Mouse (Mus musculus): ENCODE results near the gene Spag6. TPM values are rescaled to one million over a fixed set of nuclear protein-coding genes. Genes with fewer than 3 reads are reported as not detected.

Gene Spag6
- polyA plus RNA-seq, 1 experiment, result 2.5 TPM

- Histone ChIP-seq H3K4me3 (replicated peaks; ENCODE audit: insufficient read depth, low read depth, low read length) (no peak overlapping the region), H3K27ac (ENCODE audit: insufficient read depth, low read length) (no peak overlapping the region), H3K4me1 (ENCODE audit: control insufficient read depth, insufficient read depth, low read length) (no peaks in the 10 kb centered on the region), H3K27me3 (ENCODE audit: control insufficient read depth, insufficient read depth, low read length) (no peaks in the 10 kb centered on the region)
- WGBS, result 76% methylated on average over 3 of the region's 3 CpGs
- no peak for DNase-seq
- TF ChIP-seq POLR2A (IDR thresholded peaks at IDR 0.05; ENCODE audit: borderline replicate concordance, insufficient read depth, low read length) (no peak), CTCF (IDR thresholded peaks at IDR 0.05; ENCODE audit: borderline replicate concordance, insufficient read depth, low read depth, low read length) (no peak)
Observed at GRCm38 (mm10) chr2:18714337-18714736, 20.5 kb downstream of the Spag6 start.

GRCm38 (mm10) chr2:18718521-18718920, 24.7 kb downstream of the Spag6 start:
- Histone ChIP-seq H3K4me3 (replicated peaks; ENCODE audit: insufficient read depth, low read depth, low read length) (no peak overlapping the region), H3K27me3 (ENCODE audit: control insufficient read depth, insufficient read depth, low read length) (no peaks in the 10 kb centered on the region), H3K27ac (ENCODE audit: insufficient read depth, low read length) (no peak overlapping the region), H3K4me1 (ENCODE audit: control insufficient read depth, insufficient read depth, low read length) (no peaks in the 10 kb centered on the region)
- 90% methylated on average over 4 of the region's 4 CpGs for WGBS
- DNase-seq, result no peak
- no peak for TF ChIP-seq POLR2A (IDR thresholded peaks at IDR 0.05; ENCODE audit: borderline replicate concordance, insufficient read depth, low read length)
- no peak for TF ChIP-seq CTCF (IDR thresholded peaks at IDR 0.05; ENCODE audit: borderline replicate concordance, insufficient read depth, low read depth, low read length)

- 69% methylated on average over 3 of the region's 3 CpGs for WGBS
- TF ChIP-seq CTCF (IDR thresholded peaks at IDR 0.05; ENCODE audit: borderline replicate concordance, insufficient read depth, low read depth, low read length), result no peak
- no peak for TF ChIP-seq POLR2A (IDR thresholded peaks at IDR 0.05; ENCODE audit: borderline replicate concordance, insufficient read depth, low read length)
Observed at GRCm38 (mm10) chr2:18722208-18722830, 28.5 kb downstream of the Spag6 start.

GRCm38 (mm10) chr2:18724462-18724861, 30.6 kb downstream of the Spag6 start:
- Histone ChIP-seq H3K4me3 (replicated peaks; ENCODE audit: insufficient read depth, low read depth, low read length) (no peak overlapping the region), H3K27me3 (ENCODE audit: control insufficient read depth, insufficient read depth, low read length) (no peaks in the 10 kb centered on the region), H3K4me1 (ENCODE audit: control insufficient read depth, insufficient read depth, low read length) (no peaks in the 10 kb centered on the region), H3K27ac (ENCODE audit: insufficient read depth, low read length) (no peak overlapping the region)
- TF ChIP-seq POLR2A (IDR thresholded peaks at IDR 0.05; ENCODE audit: borderline replicate concordance, insufficient read depth, low read length), result no peak
- no peak for TF ChIP-seq CTCF (IDR thresholded peaks at IDR 0.05; ENCODE audit: borderline replicate concordance, insufficient read depth, low read depth, low read length)
- DNase-seq, result no peak
- WGBS, result 89% methylated on average over 1 of the region's 1 CpGs

More at GRCm38 (mm10) chr2:18722208-18722830, 28.5 kb downstream of the Spag6 start:
- Histone ChIP-seq H3K27me3 (ENCODE audit: control insufficient read depth, insufficient read depth, low read length) (no peaks in the 10 kb centered on the region), H3K27ac (ENCODE audit: insufficient read depth, low read length) (no peak overlapping the region), H3K4me3 (replicated peaks; ENCODE audit: insufficient read depth, low read depth, low read length) (no peak overlapping the region), H3K4me1 (ENCODE audit: control insufficient read depth, insufficient read depth, low read length) (no peaks in the 10 kb centered on the region)
- no peak for DNase-seq

- H3K27me3 ChIP-seq (ENCODE audit: control insufficient read depth, insufficient read depth, low read length), result no peaks in the 10 kb centered on the region
- 76% methylated on average over 4 of the region's 4 CpGs for WGBS
- no peak for DNase-seq
- H3K27ac ChIP-seq (ENCODE audit: insufficient read depth, low read length), result no peak overlapping the region
- no peak overlapping the region for H3K4me3 ChIP-seq (replicated peaks; ENCODE audit: insufficient read depth, low read depth, low read length)
- TF ChIP-seq POLR2A (IDR thresholded peaks at IDR 0.05; ENCODE audit: borderline replicate concordance, insufficient read depth, low read length), result no peak
- H3K4me1 ChIP-seq (ENCODE audit: control insufficient read depth, insufficient read depth, low read length), result no peaks in the 10 kb centered on the region
Observed at GRCm38 (mm10) chr2:18725880-18726279, 32.0 kb downstream of the Spag6 start.

GRCm38 (mm10) chr2:18731718-18732117, 37.9 kb downstream of the Spag6 start:
- H3K27me3 ChIP-seq (ENCODE audit: control insufficient read depth, insufficient read depth, low read length), result no peaks in the 10 kb centered on the region
- no peak overlapping the region for H3K27ac ChIP-seq (ENCODE audit: insufficient read depth, low read length)
- H3K4me1 ChIP-seq (ENCODE audit: control insufficient read depth, insufficient read depth, low read length), result no peaks in the 10 kb centered on the region
- no peak overlapping the region for H3K4me3 ChIP-seq (replicated peaks; ENCODE audit: insufficient read depth, low read depth, low read length)
- TF ChIP-seq CTCF (IDR thresholded peaks at IDR 0.05; ENCODE audit: borderline replicate concordance, insufficient read depth, low read depth, low read length) (no peak), POLR2A (IDR thresholded peaks at IDR 0.05; ENCODE audit: borderline replicate concordance, insufficient read depth, low read length) (no peak)
- WGBS, result 25% methylated on average over 9 of the region's 9 CpGs
- DNase-seq, result no peak

- no peak overlapping the region for H3K27ac ChIP-seq (ENCODE audit: insufficient read depth, low read length)
- H3K4me3 ChIP-seq (replicated peaks; ENCODE audit: insufficient read depth, low read depth, low read length), result no peak overlapping the region
- no peak for DNase-seq
- H3K27me3 ChIP-seq (ENCODE audit: control insufficient read depth, insufficient read depth, low read length), result no peaks in the 10 kb centered on the region
- no peak for TF ChIP-seq CTCF (IDR thresholded peaks at IDR 0.05; ENCODE audit: borderline replicate concordance, insufficient read depth, low read depth, low read length)
- no peak for TF ChIP-seq POLR2A (IDR thresholded peaks at IDR 0.05; ENCODE audit: borderline replicate concordance, insufficient read depth, low read length)
- WGBS, result 55% methylated on average over 5 of the region's 5 CpGs
- no peaks in the 10 kb centered on the region for H3K4me1 ChIP-seq (ENCODE audit: control insufficient read depth, insufficient read depth, low read length)
Observed at GRCm38 (mm10) chr2:18734394-18735127, 40.7 kb downstream of the Spag6 start.

GRCm38 (mm10) chr2:18737040-18737439, 43.2 kb downstream of the Spag6 start:
- no peaks in the 10 kb centered on the region for H3K4me1 ChIP-seq (ENCODE audit: control insufficient read depth, insufficient read depth, low read length)
- no peak overlapping the region for H3K4me3 ChIP-seq (replicated peaks; ENCODE audit: insufficient read depth, low read depth, low read length)
- H3K27ac ChIP-seq (ENCODE audit: insufficient read depth, low read length), result no peak overlapping the region
- WGBS, result 52% methylated on average over 8 of the region's 8 CpGs
- H3K27me3 ChIP-seq (ENCODE audit: control insufficient read depth, insufficient read depth, low read length), result no peaks in the 10 kb centered on the region
- TF ChIP-seq CTCF (IDR thresholded peaks at IDR 0.05; ENCODE audit: borderline replicate concordance, insufficient read depth, low read depth, low read length) (no peak), POLR2A (IDR thresholded peaks at IDR 0.05; ENCODE audit: borderline replicate concordance, insufficient read depth, low read length) (no peak)
- DNase-seq, result no peak

Measured in cerebellum, adult 2 months (tissue).